Mouse (Mus musculus): ENCODE measurements around the gene 1700029I15Rik. TPM values are rescaled to one million over a fixed set of nuclear protein-coding genes. Genes with fewer than 3 reads are reported as not detected.
"Not testable (repeated sequence)": the region's sequence is repeated elsewhere in the genome, so short reads cannot be mapped to it uniquely, and the experiment has no call there.

Gene 1700029I15Rik
- polyA plus RNA-seq, 1 experiment: 1.1 TPM

DNA sequence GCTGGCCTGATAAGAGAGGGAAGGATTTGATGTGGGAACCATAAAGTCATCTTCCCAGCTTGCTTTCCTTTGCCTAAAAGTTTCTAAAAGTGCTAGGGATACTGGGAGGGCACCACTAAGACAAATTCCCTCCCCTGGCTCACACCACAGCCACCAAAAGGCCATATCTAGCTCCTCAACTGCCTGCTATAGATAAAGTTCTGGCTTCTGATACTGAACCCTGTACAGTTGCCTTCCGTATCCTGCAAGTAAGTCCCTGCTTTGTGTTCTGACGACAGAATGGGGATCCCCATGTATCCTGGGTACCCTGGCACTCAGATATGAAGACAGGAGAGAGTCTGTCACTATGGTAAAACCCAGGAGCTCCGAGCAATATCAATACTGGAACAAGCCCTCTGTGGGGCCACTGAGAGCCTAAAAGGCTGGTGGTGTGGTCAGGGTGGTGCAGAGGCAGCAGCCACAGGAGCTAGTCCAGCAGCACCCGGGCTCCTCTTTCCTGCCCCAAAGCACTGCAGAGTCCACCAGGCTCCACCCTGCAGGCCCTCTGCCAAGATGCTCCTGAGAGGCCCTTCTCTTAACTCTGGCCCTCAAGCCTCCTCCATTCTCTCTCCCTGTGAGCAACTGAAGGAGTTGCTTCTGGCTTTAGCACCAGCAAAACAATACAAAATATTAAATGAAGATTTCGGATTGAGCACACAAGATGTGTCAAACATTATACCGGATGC, 8.0 kb downstream of the 1700029I15Rik start:
- Histone ChIP-seq H3K4me1 (ENCODE audit: control insufficient read depth, insufficient read depth, low read length) (no peaks in the 10 kb centered on the region), H3K27ac (ENCODE audit: insufficient read depth, low read depth, low read length) (no peak overlapping the region), H3K4me3 (ENCODE audit: insufficient read depth, low read length) (no peak overlapping the region)
- TF ChIP-seq POLR2A (IDR thresholded peaks at IDR 0.05; ENCODE audit: borderline replicate concordance, low read depth, low read length) (no peak), CTCF (IDR thresholded peaks at IDR 0.05; ENCODE audit: low read depth, low read length) (no peak)

DNA sequence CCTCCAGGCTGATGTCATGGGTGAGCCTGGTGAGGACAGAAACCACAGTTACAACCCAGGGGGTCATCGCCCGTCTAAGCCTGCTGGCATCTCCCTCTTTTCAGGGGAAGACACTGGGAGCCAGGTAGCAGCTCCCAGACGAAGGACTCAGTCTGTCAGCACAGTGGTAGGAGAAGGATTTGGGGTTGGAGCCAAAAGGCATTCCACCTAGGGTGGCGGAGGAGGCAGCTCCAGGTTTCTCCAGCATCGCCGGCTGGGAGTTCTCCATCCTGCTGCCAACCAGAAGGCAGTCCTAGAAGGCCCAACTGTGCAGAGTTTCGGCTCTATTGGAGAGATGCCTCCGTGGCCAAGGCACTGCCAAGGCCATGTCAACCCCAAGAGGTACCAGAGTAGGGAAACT, 8.8 kb downstream of the 1700029I15Rik start:
- TF ChIP-seq CTCF (IDR thresholded peaks at IDR 0.05; ENCODE audit: low read depth, low read length): no peak
- TF ChIP-seq POLR2A (IDR thresholded peaks at IDR 0.05; ENCODE audit: borderline replicate concordance, low read depth, low read length): no peak
- Histone ChIP-seq H3K27ac (ENCODE audit: insufficient read depth, low read depth, low read length) (no peak overlapping the region), H3K4me3 (ENCODE audit: insufficient read depth, low read length) (no peak overlapping the region), H3K4me1 (ENCODE audit: control insufficient read depth, insufficient read depth, low read length) (no peaks in the 10 kb centered on the region)

DNA sequence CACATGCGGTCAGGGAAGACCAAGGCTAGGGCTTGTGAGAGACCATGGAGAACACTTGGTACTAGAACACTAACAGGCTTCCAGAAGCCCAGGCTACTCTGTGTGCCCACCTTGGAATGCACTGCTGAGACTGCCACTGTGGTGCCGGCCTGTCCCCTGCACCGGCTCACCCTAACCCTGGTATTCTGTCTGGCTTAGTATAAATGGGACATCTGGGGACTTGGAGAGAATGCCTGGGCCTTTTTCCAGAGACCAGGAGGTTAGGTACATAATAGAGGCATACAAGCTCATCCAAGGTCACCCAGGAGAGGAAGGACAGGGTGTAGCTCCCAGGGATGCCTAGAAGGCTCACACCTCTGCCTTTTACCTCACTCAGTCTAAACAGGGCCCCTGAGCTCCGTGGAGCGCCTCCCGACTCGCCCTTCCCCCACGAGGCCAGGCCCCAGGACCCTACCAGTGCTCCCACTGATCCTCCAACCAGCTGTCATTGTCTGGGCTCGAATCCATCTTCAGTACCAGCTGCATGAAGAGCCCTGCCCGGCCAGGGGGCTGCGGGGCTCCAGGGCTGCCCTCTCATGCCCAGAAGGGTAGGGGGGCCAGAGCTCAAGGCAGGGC, 9.5 kb downstream of the 1700029I15Rik start:
- no peak overlapping the region for H3K4me3 ChIP-seq (ENCODE audit: insufficient read depth, low read length)
- H3K4me1 ChIP-seq (ENCODE audit: control insufficient read depth, insufficient read depth, low read length): no peaks in the 10 kb centered on the region
- H3K27ac ChIP-seq (ENCODE audit: insufficient read depth, low read depth, low read length): no peak overlapping the region
- TF ChIP-seq CTCF (IDR thresholded peaks at IDR 0.05; ENCODE audit: low read depth, low read length) (no peak), POLR2A (IDR thresholded peaks at IDR 0.05; ENCODE audit: borderline replicate concordance, low read depth, low read length) (no peak)

DNA sequence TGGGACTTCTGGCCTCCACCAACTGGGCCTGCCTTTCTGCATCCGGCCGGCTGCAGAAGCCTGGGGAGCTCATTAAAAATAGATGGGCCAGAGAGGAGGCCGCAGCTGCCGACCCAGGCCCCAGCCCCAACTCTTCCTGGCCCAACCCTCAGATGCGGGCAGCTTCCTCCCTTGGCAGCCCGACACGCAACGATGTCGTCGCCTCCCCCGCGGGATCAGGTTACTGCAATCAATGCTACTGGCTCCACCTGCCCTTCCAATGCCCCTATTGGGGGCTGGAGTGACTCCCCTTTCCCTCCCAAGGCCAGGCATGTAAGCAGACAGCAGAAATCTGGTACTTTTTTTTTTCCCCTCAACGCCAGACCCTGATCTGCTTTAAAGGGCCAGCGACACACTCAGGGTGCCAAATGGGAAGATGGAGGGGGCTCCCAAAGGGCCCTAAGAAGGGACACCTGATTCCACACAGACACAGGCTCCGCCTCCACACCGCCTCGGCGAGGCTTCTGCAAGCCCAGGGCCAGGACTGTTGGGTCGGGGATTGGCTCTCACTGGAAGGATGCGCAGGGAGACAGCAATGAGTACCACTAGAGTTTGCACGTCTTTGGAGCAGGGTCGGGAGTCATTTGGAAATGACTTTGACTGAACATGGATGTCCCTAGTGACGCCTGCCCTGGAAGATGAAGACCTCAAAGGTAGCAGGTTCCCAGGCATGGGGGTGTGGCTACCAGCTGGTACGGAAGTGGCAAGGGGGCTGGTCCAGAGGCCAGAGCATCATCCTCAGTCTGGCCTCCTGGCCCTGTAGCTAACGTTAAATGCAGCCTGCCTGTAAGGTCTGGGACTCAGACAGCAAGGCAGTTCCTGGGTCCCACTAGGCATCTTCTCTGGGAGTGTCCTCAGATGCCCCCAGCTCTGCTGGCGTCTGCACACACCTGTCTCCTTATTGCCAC, 10.3 kb downstream of the 1700029I15Rik start:
- no peak overlapping the region for H3K4me3 ChIP-seq (ENCODE audit: insufficient read depth, low read length)
- no peaks in the 10 kb centered on the region for H3K4me1 ChIP-seq (ENCODE audit: control insufficient read depth, insufficient read depth, low read length)
- TF ChIP-seq POLR2A (IDR thresholded peaks at IDR 0.05; ENCODE audit: borderline replicate concordance, low read depth, low read length): no peak
- no peak for TF ChIP-seq CTCF (IDR thresholded peaks at IDR 0.05; ENCODE audit: low read depth, low read length)
- no peak overlapping the region for H3K27ac ChIP-seq (ENCODE audit: insufficient read depth, low read depth, low read length)

DNA sequence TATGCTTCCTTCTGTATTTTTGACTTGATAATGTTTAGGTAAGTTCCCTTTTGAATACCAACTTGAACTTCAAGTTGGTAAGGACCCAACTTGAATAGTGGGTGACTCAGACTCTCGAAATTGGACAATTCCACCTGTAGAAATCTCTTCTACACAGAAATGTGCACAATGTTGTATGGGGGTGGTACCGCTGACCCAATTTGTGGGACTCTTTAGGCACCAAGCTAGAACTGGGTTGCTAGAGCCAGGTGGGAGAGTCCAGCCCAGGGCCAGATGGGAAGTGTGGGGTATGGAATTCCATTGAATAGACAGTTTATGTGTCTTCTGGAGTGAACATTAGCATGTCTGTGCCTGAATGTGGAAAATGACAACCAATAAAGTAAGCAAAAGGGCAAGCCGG, 13.2 kb downstream of the 1700029I15Rik start:
- Histone ChIP-seq H3K4me3 (ENCODE audit: insufficient read depth, low read length) (no peak overlapping the region), H3K27ac (ENCODE audit: insufficient read depth, low read depth, low read length) (no peak overlapping the region), H3K4me1 (ENCODE audit: control insufficient read depth, insufficient read depth, low read length) (no peaks in the 10 kb centered on the region)
- TF ChIP-seq POLR2A (IDR thresholded peaks at IDR 0.05; ENCODE audit: borderline replicate concordance, low read depth, low read length): no peak
- no peak for TF ChIP-seq CTCF (IDR thresholded peaks at IDR 0.05; ENCODE audit: low read depth, low read length)

DNA sequence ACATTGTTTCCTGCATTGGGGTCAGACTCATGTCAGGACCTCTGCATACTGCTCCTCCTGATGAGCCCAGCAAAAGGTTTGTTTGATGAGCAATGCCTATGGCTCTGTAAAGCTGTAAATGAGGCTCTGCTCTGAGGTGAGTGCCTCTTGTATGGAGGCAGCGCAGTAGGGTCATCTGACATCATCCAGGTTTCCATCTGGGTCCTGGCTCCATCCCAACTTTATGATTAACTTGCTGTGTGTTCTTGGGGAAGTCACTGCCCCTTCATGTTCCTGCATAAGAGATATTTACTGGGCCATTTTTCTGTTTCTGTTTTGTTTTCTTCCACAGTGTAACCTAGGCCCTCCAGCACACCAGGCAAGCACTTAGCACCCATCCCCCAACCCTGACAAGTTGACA, 15.1 kb downstream of the 1700029I15Rik start:
- Histone ChIP-seq H3K4me3 (ENCODE audit: insufficient read depth, low read length) (no peak overlapping the region), H3K4me1 (ENCODE audit: control insufficient read depth, insufficient read depth, low read length) (0 out of 2 replicates have a peak, but pooled peaks cover 2% of the 10 kb centered on the region), H3K27ac (ENCODE audit: insufficient read depth, low read depth, low read length) (no peak overlapping the region)
- TF ChIP-seq POLR2A (IDR thresholded peaks at IDR 0.05; ENCODE audit: borderline replicate concordance, low read depth, low read length): no peak
- TF ChIP-seq CTCF (IDR thresholded peaks at IDR 0.05; ENCODE audit: low read depth, low read length): no peak

DNA sequence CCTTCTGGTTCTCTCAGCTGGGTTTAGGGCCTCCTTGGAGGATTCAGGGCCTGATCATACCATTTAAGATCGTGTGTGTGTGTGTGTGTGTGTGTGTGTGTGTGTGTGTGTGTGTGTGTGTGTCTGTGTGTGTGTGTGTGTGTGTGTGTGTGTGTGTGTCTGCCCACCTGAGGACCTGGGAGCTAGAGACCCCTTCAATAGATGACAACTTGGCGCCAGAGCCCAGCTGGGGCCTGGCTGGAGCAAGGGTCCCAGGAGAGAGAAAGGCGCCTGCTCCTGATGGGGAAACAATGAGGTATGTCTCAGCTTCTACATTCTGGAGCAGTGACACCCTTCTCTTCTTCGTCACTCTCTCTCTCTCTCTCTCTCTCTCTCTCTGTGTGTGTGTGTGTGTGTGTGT, 17.5 kb downstream of the 1700029I15Rik start:
- not testable (repeated sequence) for H3K27ac ChIP-seq (ENCODE audit: insufficient read depth, low read depth, low read length); H3K4me1 ChIP-seq (ENCODE audit: control insufficient read depth, insufficient read depth, low read length); H3K4me3 ChIP-seq (ENCODE audit: insufficient read depth, low read length)

DNA sequence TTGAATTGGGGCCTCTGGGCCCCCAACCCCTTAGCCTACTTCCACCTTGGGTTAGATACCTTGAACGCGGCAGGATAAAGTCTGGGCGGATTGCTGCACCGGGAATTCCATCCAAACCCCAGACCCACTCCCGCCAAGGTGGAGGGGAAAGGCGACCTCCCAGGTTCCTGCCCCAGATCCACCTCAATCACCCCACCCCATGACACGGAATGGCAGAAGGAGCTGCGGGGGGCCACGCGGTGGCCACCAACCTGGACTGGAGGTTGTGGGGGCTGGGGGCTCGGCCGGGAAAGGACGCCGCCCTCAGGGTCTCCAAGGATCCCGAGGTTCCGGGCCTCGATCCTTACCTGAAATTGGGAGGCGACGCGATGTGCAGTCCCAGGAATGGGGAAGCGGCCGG, 18.3 kb downstream of the 1700029I15Rik start:
- TF ChIP-seq POLR2A (IDR thresholded peaks at IDR 0.05; ENCODE audit: borderline replicate concordance, low read depth, low read length): no peak
- no peak for TF ChIP-seq CTCF (IDR thresholded peaks at IDR 0.05; ENCODE audit: low read depth, low read length)
- H3K4me1 ChIP-seq (ENCODE audit: control insufficient read depth, insufficient read depth, low read length): 0 out of 2 replicates have a peak, but pooled peaks cover 2% of the 10 kb centered on the region
- peak overlapping the region; percentile 22; the same call in 1 of the 2 replicates for H3K4me3 ChIP-seq (ENCODE audit: insufficient read depth, low read length)
- H3K27ac ChIP-seq (ENCODE audit: insufficient read depth, low read depth, low read length): no peak overlapping the region

DNA sequence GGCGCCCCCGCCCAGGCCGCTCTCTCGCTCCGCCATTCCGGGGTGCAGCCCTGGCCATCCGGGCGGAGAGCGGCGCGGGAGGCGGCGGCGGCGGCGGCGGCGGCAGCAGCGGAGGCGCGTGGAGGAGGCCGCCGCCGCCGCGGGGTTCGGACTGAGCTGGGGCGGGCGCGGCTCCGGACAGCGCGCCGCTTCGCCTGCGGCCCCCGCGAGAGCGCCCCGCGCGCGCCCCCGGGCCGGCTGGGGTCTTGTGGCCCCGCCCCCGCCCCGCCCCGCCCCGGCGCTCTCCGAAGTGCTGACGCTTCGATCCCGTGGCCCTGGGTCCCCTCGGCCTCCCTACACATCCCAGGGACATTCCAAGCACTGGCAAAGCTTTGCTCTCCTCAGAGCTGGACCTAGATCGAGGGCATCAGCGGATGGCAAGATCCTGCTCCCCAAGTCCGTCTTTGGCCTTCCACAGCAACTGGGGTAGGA, 18.8 kb downstream of the 1700029I15Rik start, which contains the start of gene Mapk8ip1:
TSS of gene Mapk8ip1 (minus strand) at position 173 of the 471 bp plus-strand sequence.
- 0 out of 2 replicates have a peak, but pooled peaks cover 2% of the 10 kb centered on the region for H3K4me1 ChIP-seq (ENCODE audit: control insufficient read depth, insufficient read depth, low read length)
- peak within 1 kb of the TSS; percentile 37 for H3K4me3 ChIP-seq (ENCODE audit: insufficient read depth, low read length)
- H3K27ac ChIP-seq (ENCODE audit: insufficient read depth, low read depth, low read length): no peak within 1 kb of the TSS
- TF ChIP-seq CTCF (IDR thresholded peaks at IDR 0.05; ENCODE audit: low read depth, low read length) (no peak), POLR2A (IDR thresholded peaks at IDR 0.05; ENCODE audit: borderline replicate concordance, low read depth, low read length) (no peak)
